Mouse (Mus musculus) gastrocnemius, postnatal 25 days (tissue): Measurements from ENCODE around the gene Arhgap36. TPM values are rescaled to one million over a fixed set of nuclear protein-coding genes. Genes with fewer than 3 reads are reported as not detected.
A peak's percentile ranks its signal among the peaks of the same experiment; 100 is the strongest.

Source experiments
- DNase-seq: peaks from one replicate; pipeline ENCODE4 v3.0.0; 2022
- long read RNA-seq, 2 experiments: library from polyadenylated mRNA; stranded (forward); transcript quantifications; one replicate each; pipeline ENCODE4 v2.0.0; 2021
- total RNA-seq, 2 experiments: library from RNA; stranded (reverse); gene quantifications; 1 replicate in 1 of 2; 2 replicates in 1 of 2; pipeline ENCODE4 v1.2.3; 2021

The Arhgap36 gene
- under 1 TPM; 0.43 to 0.88 TPM for total RNA-seq
- long read RNA-seq, experiment 1, result 0 reads
- long read RNA-seq, experiment 2, result 0 reads

DNA sequence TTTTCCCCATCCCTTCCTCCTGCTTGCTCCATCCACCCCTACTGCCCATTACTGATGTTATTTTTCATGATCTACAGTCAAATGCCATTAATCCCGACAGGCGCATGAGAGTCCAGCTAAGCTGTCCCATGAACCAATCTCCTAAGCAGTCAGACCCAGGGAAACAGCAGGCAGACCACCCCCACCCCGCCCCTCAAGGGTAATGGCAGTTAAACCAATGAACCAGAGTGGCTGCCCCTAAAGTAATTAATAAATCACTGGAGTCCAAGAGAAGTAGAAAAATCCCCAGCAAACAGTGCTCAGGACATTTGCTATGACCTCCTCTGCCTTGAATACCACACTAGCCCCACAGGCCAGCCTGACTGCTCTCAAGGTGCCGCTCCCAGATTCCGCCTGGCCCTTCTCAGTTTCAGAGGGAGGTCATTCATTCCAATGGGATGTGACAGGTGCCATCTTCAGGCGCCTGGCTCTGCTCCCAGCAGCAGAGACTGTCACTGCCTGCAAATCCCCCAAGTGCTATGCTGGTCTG lies at the start of gene Arhgap36:
TSS of gene Arhgap36 (plus strand) at position 504 of the 529 bp plus-strand sequence.
- no peak for DNase-seq

DNA sequence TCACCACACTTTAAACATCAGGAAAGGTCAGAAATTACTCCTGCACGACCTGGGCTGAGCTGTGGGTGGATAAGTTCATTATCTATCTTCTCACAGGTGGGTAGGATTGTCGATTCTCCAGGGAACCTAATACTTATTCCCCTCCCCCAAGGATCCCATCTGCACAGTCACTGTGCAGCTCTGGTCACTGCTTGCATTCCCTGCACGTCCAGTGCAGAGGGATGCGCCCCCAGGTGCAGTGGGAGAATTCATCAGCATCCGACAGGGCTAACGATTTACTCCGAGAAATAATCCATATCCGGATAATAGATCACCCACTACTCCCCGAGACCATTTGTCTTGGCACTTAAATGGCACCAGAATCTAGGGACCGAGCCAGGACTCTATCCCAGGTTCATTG lies 6.0 kb upstream of the Arhgap36 start:
- no peak for DNase-seq

- DNase-seq, result peak; percentile 5
Measured at GRCm38 (mm10) chrX:49470287-49471054, 6.7 kb downstream of the Arhgap36 start.

DNA sequence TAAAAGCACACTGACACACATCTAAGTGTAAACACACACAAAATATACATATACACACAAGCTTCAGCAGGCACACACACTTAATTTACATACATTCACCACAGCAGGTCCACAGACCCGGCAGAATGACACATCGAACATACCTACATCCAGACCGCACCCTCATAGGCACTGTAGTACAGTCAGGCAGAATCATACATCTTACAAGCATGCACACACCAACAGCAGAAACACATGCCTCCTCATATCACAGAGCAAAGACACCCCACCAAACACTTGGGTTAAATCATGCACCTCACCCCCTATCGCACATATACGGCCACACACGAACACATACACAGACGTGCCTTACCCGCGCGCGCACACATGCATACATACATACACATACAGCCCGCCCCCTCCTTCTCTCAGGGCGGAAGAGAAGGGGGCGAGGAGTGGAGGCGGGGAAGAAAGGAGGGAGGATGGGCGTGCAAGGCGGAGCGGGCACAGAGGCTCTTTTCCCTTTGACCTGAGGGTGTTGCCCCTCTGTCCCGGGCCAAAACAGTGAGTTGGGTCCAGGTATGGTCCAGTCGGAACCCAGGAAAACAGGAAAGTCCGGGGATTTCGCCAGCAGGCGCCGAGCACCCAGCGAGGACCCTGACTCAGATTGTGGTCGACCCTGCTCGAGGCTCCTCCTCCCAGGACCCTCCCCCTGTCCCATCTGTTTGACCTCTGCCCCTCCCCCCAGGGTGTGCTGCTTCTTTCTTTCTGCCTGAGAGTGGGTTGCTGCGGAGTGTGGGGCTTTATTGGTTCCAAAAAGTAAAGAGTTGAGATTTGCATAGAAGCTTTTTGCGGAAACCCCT lies 16.4 kb downstream of the Arhgap36 start:
- DNase-seq, result no peak

- DNase-seq, result no peak
Measured at GRCm38 (mm10) chrX:49480846-49481245, 17.1 kb downstream of the Arhgap36 start.

- no peak for DNase-seq
Measured at GRCm38 (mm10) chrX:49489141-49489540, 25.4 kb downstream of the Arhgap36 start.

- DNase-seq, result no peak
Measured at GRCm38 (mm10) chrX:49493739-49494449, 30.1 kb downstream of the Arhgap36 start.

Other genes with a start within 250 kb of the Arhgap36 start
- gene Enox2, start 175.7 kb upstream of the Arhgap36 start, total RNA-seq, result 10 to 100 TPM in 1 of 2 experiments, 1 to 10 TPM in 1; 7.8 to 14.4 TPM
- gene Olfr1320, start 208.4 kb downstream of the Arhgap36 start, total RNA-seq, result not detected